Mouse (Mus musculus): Measurements from ENCODE around the gene Lrrfip1.

Gene Lrrfip1

DNA sequence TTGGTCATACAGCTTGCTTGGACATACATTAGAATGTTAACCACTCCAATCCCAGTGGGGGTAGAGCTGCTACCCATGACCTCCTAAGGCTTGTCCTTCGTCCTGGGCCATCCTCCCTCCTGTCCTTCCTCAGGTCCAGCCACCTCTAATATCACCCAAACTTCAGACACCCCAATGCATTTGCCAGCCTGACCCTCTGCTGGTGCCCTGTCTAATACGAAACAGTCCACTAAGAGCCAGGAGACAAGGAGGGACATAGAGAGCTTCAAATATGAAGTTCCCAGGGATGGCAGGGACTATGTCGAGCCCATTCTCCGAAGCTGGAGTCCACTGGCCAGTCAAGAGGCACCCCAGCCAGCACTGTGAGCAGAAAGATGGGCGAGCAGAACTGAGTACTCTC, 896 bp upstream of the Lrrfip1 start:
- DNase-seq (ENCODE audit: extremely low spot score, low read depth, low spot score), result no peak

GRCm38 (mm10) chr1:90998891-90999611, 514 bp downstream of the Lrrfip1 start:
- no peak for DNase-seq (ENCODE audit: extremely low spot score, low read depth, low spot score)

DNA sequence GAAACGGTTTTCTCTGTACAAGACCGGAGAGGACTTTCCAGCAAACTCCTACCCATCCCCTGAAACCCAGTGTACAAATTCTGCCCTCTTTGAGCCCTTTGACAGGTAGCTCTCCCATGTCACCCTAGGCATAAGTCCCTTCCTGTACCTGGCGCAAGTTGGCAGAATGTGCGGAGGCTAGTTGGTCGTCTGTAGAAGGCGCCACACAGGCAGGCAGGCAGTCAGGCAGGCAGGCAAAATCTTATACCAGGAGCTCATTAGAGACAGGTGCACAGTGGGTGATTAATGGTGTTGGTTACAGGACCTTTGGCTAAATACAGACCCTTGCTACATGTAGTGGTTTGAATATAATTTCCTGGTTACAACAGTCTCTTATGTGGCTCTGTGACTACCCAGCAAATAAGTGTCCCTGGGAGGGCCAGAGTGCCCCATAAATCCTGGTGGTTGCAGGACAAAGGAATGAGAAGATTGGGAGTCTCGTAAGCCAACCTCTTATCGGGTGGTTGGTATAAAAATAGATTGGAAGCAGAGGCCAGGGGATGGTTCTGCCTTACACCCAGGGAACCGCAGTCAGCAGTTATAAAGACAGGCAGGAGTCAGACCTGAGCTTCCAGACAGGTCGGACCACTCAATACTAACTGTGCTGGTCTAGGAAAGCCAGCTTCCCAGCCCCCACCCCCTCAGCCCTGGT, 1.5 kb downstream of the Lrrfip1 start:
- DNase-seq (ENCODE audit: extremely low spot score, low read depth, low spot score), result no peak

GRCm38 (mm10) chr1:91001101-91001500, 2.6 kb downstream of the Lrrfip1 start:
- no peak for DNase-seq (ENCODE audit: extremely low spot score, low read depth, low spot score)

DNA sequence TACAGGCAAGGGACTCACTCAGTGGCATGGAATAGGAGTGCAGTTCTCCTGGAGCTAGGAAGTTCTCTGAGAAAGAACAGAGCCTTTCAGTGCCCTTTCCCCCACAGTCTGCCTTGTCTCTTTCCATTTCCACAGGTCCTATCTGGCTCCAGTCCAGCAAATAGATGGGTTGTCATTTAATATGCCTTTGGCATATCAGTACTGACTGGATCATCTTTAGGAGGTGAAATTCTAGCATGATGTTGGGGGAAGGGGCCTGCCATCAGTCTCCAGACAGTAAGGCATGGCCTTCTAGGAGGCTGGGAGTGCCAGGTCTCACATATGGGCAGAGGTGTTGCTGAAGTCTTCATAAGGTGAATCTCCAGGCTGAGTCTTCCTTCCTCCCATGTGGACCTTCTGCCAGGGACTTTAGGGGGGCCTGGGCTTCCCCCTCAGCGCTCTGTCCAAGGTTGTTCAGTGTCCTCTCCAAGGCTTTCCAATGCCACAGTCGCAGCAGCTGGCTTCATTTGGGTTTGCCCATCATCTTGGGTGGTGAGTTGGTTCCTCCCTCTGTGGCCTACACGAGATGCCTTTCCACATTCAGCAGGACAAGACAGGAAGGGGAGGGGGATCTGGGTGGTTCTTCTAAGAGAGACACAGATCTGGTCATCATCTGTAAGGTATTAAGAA, 3.5 kb downstream of the Lrrfip1 start:
- no peak for DNase-seq (ENCODE audit: extremely low spot score, low read depth, low spot score)

DNA sequence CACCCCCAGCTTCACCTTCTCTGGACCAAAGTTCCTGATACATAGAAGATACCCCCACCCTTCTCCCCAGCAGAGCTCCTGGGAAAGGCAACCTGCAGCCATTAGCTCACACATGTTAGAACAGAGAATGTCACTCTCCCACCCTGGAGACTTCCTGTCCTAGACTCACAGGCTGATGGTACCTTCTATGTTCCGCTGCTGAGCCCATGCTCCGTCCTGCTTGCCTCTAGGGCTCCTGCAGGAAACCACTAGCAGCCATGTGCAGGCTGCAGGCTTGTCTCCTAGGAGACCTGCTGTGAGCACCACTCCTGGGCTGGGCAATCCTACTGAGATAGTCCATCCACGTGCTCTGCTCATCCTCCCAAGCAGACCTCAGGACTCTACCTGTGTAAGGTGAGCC, 4.1 kb downstream of the Lrrfip1 start:
- no peak for DNase-seq (ENCODE audit: extremely low spot score, low read depth, low spot score)

DNA sequence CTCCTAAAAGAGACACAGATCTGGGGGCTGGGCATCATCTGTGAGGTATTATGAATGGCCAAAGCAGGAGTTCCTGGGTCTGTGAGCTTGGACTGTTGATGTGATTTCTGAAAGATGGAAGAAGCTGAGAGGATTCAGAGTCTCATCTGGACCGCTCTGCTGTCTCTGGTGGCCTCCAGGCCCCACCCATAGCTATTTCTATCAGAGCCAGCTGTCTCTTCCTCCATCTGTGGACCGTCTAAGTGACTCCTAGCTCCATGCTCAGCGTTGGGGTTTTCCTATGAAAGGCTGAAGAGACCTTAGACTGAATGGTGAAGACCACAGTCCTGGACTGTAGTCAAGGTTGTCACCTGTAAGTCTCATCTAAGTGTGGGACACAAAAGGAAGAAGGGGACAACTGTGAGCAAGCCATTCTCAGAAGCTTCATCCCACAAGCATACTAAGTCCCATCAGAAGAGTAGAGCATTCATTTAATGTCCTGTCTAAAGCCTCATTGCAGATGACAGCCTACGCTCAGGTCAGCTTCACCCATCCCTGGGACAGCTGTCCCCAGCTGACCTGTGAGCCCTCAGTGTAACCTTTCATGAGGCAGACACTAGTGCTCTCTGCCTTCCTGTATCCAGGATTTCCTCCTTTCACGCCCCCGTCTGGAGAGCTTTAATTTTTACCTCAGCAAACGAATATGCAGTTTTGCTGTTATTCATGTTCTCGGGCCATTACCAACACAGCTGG, 5.2 kb downstream of the Lrrfip1 start:
- DNase-seq (ENCODE audit: extremely low spot score, low read depth, low spot score), result no peak

DNA sequence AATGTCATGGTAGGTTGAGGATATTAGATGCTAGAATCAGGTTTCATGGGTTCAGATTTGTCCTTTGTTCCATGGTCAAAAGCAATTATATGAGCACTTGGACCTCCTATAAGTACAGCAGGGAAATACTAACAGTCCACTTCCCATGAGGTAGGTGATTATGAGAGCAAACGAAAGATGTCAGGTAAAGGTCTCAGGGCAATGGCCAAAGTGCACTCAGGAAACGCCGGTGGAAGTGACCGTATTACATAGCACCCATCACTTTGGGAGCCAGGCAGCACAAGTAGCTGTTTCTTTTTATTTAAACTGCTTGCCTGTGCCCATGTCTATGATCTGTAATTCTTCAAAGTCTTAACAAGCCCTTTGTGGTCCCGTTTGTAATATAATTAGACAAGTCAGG, 7.5 kb downstream of the Lrrfip1 start:
- DNase-seq (ENCODE audit: extremely low spot score, low read depth, low spot score), result no peak

GRCm38 (mm10) chr1:91006708-91007107, 8.2 kb downstream of the Lrrfip1 start:
- no peak for DNase-seq (ENCODE audit: extremely low spot score, low read depth, low spot score)

DNA sequence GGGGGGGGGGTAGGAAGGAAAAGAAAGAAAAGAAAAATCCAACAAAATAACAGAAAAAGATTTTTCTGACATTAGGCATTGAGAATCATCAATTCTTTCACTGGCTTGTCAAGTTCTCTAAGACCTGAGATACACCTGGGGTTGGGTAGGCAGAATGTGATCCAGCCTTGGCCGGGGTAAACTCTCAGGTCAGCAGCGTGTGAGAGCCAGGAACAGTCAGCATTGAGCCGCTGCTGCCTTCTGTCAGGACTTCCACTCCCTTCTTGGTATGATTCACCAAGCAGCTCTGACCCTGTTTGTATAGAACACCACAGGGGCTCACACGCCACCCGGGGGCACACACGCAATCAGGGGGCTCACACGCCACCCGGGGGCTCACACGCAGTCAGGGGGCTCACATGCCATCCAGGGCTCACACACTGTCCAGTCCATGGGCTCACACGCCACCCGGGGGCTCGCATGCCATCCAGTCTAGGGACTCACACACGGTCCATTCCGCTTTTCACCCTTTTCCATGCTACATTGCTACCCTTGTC, 9.7 kb downstream of the Lrrfip1 start:
- no peak for DNase-seq (ENCODE audit: extremely low spot score, low read depth, low spot score)

GRCm38 (mm10) chr1:91008746-91009145, 10.2 kb downstream of the Lrrfip1 start:
- no peak for DNase-seq (ENCODE audit: extremely low spot score, low read depth, low spot score)

DNA sequence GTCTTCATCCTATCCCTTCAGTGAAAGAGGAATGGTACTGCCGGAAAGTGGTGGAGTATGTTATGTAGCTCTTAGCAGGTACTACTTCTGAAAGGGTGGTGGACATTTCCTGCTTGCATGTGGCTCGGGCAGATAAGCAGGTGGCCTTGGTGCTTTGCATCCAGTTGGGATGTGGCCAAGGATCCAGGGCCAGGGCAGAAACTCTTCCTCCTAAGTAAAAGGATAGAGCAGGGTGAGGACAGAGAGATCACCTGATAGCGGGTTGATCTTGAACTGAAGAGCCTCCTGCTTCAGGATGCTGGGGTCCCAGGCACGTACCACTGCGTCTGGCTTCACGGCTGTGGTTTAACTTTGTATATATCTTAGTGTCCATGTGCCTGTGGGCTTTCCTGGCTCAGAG, 10.7 kb downstream of the Lrrfip1 start:
- DNase-seq (ENCODE audit: extremely low spot score, low read depth, low spot score), result no peak

GRCm38 (mm10) chr1:91010216-91010615, 11.7 kb downstream of the Lrrfip1 start:
- no peak for DNase-seq (ENCODE audit: extremely low spot score, low read depth, low spot score)

DNA sequence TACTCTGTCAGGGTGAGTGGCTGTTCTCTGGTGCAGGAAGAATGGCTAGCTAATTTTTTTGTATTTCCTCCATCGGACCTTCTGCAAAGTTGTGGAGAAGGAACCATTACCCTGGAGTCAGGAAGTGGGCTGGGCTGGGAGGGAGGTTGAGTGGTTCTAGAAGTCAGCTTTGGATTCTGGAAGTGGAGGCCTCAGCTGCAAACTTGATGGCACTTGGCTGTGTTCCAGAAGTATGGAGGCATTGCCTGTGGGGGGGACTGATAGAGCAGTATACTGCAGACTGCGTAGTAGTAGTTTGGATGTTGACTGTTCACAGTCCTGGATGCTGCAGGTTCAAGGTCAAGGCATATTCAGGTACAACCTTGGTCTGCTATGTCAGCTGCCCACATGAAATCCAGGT, 12.2 kb downstream of the Lrrfip1 start:
- no peak for DNase-seq (ENCODE audit: extremely low spot score, low read depth, low spot score)

DNA sequence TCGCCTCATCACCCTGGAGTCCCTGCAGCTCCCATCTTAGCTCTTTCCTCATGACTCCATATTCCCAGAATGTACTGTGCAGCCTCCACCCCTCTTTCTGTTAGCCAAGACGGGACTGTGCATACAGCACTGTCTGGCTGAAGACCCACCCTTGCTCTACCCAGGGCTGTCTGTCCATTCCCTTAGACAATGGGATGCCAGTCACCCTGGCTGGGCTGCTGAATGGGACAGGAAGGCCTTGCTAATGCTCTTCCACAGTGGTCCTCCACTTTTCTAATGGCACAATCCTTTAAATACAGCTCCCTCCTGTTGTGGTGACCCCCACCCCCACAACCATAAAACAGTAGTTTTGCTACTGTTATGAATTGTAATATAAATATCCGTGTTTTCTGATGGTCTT, 12.8 kb downstream of the Lrrfip1 start:
- DNase-seq (ENCODE audit: extremely low spot score, low read depth, low spot score), result no peak

DNA sequence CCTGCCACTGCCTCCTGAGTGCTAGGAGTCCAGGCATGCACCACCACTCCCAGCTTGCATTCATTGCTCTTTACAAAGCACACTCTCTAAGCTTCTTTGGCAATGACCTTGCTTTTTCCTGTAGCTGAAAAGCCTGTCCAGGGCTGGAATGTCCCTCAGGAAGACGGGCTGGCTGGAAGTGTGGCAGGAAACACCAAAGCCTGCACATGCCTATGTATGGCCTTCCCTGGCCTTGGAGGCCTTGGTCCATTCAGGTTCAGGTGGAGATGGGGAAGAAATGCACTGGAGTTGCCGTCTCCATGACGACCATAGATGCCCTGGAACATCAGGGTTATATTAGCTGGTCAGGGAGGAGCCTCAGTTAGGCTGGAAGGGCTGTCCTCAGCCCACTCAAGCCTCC, 15.3 kb downstream of the Lrrfip1 start:
- no peak for DNase-seq (ENCODE audit: extremely low spot score, low read depth, low spot score)

GRCm38 (mm10) chr1:91015571-91015970, 17.0 kb downstream of the Lrrfip1 start:
- no peak for DNase-seq (ENCODE audit: extremely low spot score, low read depth, low spot score)

GRCm38 (mm10) chr1:91017111-91017758, 18.7 kb downstream of the Lrrfip1 start:
- no peak for DNase-seq (ENCODE audit: extremely low spot score, low read depth, low spot score)

DNA sequence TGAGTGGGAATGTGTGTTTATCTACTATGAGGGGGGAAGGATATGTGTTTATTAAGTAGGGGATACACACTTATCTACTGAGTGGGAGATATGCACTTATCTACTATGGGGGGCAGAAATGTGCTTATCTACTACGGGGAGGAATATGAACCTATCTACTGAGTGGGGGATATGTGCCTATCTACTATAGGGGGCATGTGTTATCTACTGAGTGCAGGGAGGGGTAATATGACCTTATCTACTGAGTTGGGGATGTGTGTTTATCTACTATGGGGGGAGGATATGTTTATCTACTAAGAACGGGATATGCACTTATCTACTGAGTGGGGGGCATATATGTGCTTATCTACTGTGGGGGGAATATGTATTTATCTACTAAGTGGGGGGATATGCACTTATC, 20.8 kb downstream of the Lrrfip1 start:
- no peak for DNase-seq (ENCODE audit: extremely low spot score, low read depth, low spot score)

GRCm38 (mm10) chr1:91021304-91021703, 22.8 kb downstream of the Lrrfip1 start:
- no peak for DNase-seq (ENCODE audit: extremely low spot score, low read depth, low spot score)
